Mouse (Mus musculus) Patski (cell line): ENCODE measurements around the gene Pou6f2. TPM values are rescaled to one million over a fixed set of nuclear protein-coding genes. Genes with fewer than 3 reads are reported as not detected.
A peak's percentile ranks its signal among the peaks of the same experiment; 100 is the strongest.

Source experiments
- ATAC-seq: fragments of 100-300 bp; one replicate; pipeline ENCODE4 v1.8.0; 2021
- CTCF ChIA-PET: fragments of 350-600 bp; sonication (Branson Sonifier 250); formaldehyde crosslinking; loops from one replicate; lab custom pipeline; 2022; ENCODE audit warnings: inconsistent platforms; lab: Charles Lee
- POLR2A ChIA-PET: fragments of 350-600 bp; sonication (Branson Sonifier 250); formaldehyde crosslinking; loops from one replicate; lab custom pipeline; 2022; ENCODE audit warnings: antibody characterized with exemption, inconsistent platforms; lab: Charles Lee
- DNase-seq: peaks from one replicate; pipeline ENCODE4 v3.0.0-alpha.2; 2011; ENCODE audit warnings: low read depth, low spot score
- H3K27me3 ChIP-seq: fragments of 371-371 bp; one replicate; pipeline ENCODE4 v1.5.1; 2021
- CTCF ChIP-seq: fragments of 100-300 bp; IDR thresholded peaks from one replicate; pipeline ENCODE4 v1.5.1; 2021
- in situ Hi-C: fragments of 300-500 bp; cut with MboI; formaldehyde crosslinking; loops from 3 replicates; pipeline ENCODE4 v1.11.1; 2018; ENCODE audit warnings: low pct_unique_long_range_greater_than_20kb, mixed read lengths
- polyA plus RNA-seq: library from polyadenylated mRNA; unstranded; gene quantifications from one replicate; pipeline ENCODE4 v1.2.3, GENCODE M21; 2021

Pou6f2 gene
- polyA plus RNA-seq, 1 experiment from 2014 or later, result not detected

- CTCF ChIA-PET, result no interaction called here
- DNase-seq, result no peak
- TF ChIP-seq CTCF, result no peak
- in situ Hi-C loops, result no loop called here
- H3K27me3 ChIP-seq, result peaks cover 25% of the 10 kb centered on the region
- POLR2A ChIA-PET, result no interaction called here
- no peak for ATAC-seq
These were observed 266.2 kb downstream of the Pou6f2 start for GRCm38 (mm10) chr13:18131324-18131723.

DNA sequence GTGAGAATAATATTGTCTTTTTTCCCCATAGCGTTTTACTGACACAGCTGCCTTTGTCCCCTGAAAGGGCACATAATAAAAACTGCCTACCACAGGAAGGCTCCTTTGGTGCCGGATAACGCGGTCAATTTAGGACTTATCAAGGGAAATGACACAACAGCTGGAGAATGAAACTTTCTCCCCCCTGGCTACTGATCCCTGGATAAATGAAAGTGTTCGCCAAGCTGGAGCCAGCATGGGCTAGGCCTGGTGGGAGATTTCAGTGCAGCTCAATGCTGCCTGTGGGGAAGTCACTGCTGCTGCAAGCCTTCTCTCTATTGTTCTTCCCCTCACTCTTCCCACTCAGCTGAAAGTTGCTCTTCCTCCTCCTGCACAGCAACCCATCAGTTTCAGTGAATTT, 267.8 kb downstream of the Pou6f2 start:
- no peak for DNase-seq
- CTCF ChIA-PET, result no interaction called here
- in situ Hi-C loops, result no loop called here
- peaks cover 33% of the 10 kb centered on the region for H3K27me3 ChIP-seq
- no peak for TF ChIP-seq CTCF
- POLR2A ChIA-PET, result no interaction called here
- ATAC-seq, result no peak

- no peak for ATAC-seq
- no peak for TF ChIP-seq CTCF
- in situ Hi-C loops, result no loop called here
- POLR2A ChIA-PET, result no interaction called here
- peaks cover 40% of the 10 kb centered on the region for H3K27me3 ChIP-seq
- no peak for DNase-seq
- CTCF ChIA-PET, result no interaction called here
These were observed 268.7 kb downstream of the Pou6f2 start for GRCm38 (mm10) chr13:18128826-18129225.

DNA sequence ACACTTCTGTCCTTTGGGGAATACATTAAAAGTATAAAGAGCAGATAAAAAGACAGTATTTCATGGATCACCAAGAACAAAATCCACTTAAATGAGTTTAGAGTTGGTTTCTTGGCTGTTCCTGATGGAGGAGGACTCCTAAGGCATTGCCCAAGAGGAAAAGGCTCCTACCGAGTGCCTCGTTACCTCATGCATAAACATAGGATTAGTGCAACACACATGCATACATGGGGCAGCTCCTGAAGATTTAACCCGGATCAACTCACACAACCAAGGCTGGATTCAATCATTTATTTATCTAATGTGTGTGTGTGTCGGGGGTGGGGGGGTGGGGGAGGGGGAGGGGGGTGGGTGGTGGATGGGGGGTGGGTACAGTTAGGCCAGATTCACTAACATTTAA, 269.4 kb downstream of the Pou6f2 start:
- DNase-seq, result no peak
- no peak for ATAC-seq
- TF ChIP-seq CTCF, result no peak
- CTCF ChIA-PET, result no interaction called here
- POLR2A ChIA-PET, result no interaction called here
- peaks cover 44% of the 10 kb centered on the region for H3K27me3 ChIP-seq
- in situ Hi-C loops, result no loop called here

DNA sequence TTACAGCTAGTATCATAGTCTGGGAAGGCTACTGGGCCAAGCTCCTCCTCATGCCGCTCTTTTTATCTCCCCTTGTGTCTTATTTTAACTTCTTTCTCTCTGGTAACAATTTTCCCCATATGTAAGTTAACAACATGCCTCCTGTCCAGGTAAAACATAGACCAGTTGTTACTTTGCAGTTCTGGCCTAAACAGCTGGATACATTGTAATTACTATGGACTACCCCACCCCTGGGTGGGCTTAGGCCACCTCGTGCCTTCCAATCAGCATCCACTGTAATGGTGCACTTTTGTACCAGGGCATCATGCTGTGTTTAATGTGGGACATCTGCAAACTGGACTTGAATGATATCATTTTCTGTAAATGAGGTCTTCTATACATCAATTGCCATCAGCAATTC, 271.4 kb downstream of the Pou6f2 start:
- POLR2A ChIA-PET, result no interaction called here
- CTCF ChIA-PET, result interaction anchor here (1.2 kb wide), 1 partner anchor 11 kb away, joined by 3 read pairs; no protein-coding TSS in a partner anchor
- ATAC-seq, result no peak
- no peak for DNase-seq
- H3K27me3 ChIP-seq, result peaks cover 52% of the 10 kb centered on the region
- in situ Hi-C loops, result no loop called here
- no peak for TF ChIP-seq CTCF

DNA sequence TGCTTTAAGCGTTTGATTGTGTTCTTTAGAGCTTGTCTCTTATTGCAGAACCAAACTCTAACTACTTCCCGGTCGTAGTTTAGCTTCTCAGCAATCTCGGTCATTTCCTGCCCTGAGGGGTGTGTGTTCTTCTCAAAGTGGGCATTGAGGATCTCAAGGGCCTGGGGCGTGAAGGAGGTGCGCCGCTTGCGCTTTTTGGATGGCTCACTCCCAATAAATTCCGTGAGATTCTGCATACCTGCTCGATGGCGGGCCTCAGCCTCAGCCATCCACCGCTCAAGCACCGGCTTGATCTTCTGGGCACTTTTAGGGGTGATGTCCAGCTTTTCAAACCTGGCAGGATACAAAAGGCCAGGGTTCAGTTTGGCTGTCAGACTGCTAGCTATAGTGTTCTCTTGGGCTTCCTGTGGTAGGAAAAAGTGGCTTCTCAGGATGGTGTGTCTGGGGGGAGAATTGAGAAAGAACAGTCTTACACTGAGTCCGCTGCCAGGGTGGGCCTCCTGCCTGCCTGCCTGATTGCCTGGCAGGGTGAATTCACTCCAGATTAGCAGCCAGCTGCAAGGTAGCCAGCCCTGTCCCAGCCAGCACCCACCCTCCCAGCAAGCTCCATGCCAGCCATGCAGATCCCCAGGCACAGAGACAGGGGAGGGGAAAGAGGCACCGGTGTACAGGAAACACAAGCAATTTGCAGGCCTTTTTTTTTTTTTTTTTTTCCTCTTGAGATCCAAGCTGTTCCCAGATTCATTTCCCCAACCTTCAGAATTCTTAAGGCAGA, 272.1 kb downstream of the Pou6f2 start:
- CTCF ChIA-PET, result no interaction called here
- TF ChIP-seq CTCF, result no peak
- ATAC-seq (no peak), DNase-seq (no peak)
- POLR2A ChIA-PET, result no interaction called here
- in situ Hi-C loops, result no loop called here
- peaks cover 53% of the 10 kb centered on the region for H3K27me3 ChIP-seq

GRCm38 (mm10) chr13:18124368-18124767, 273.1 kb downstream of the Pou6f2 start:
- DNase-seq (no peak), ATAC-seq (no peak)
- peak; percentile 61 for TF ChIP-seq CTCF
- peaks cover 48% of the 10 kb centered on the region for H3K27me3 ChIP-seq
- ChIA-PET CTCF (no interaction called here), POLR2A (no interaction called here)
- in situ Hi-C loops, result no loop called here

GRCm38 (mm10) chr13:18120406-18120805, 277.1 kb downstream of the Pou6f2 start:
- no peak for DNase-seq
- ChIA-PET POLR2A (no interaction called here), CTCF (no interaction called here)
- no peak for ATAC-seq
- in situ Hi-C loops, result no loop called here
- peaks cover 36% of the 10 kb centered on the region for H3K27me3 ChIP-seq
- TF ChIP-seq CTCF, result no peak

- DNase-seq (no peak), ATAC-seq (no peak)
- peaks cover 11% of the 10 kb centered on the region for H3K27me3 ChIP-seq
- in situ Hi-C loops, result no loop called here
- CTCF ChIA-PET, result no interaction called here
- POLR2A ChIA-PET, result no interaction called here
- no peak for TF ChIP-seq CTCF
These were observed 315.9 kb downstream of the Pou6f2 start for GRCm38 (mm10) chr13:18081443-18082119.
